Mouse (Mus musculus): ENCODE data around the gene Rnf181.
A peak's percentile ranks its signal among the peaks of the same experiment; 100 is the strongest.

Rnf181 gene

DNA sequence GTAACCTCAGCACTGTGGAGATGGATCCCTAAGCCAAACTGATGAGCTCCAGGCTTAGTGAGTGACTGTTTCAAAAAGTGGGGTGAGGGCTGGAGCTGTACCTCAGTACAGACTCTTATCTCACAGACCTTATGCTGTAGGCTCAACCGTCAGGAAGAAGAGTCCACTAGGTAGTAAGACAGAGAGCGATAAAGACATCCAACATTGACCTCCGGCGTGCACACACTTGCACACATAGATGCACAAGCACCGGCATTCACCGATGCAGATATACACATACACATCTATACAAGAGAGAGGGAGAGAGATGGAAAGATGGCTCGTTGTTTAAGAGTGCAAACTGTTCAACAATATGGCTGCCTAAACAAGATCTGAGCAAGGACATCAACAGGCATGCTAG, 17.2 kb upstream of the Rnf181 start:
- no peak for DNase-seq (ENCODE audit: low spot score)

DNA sequence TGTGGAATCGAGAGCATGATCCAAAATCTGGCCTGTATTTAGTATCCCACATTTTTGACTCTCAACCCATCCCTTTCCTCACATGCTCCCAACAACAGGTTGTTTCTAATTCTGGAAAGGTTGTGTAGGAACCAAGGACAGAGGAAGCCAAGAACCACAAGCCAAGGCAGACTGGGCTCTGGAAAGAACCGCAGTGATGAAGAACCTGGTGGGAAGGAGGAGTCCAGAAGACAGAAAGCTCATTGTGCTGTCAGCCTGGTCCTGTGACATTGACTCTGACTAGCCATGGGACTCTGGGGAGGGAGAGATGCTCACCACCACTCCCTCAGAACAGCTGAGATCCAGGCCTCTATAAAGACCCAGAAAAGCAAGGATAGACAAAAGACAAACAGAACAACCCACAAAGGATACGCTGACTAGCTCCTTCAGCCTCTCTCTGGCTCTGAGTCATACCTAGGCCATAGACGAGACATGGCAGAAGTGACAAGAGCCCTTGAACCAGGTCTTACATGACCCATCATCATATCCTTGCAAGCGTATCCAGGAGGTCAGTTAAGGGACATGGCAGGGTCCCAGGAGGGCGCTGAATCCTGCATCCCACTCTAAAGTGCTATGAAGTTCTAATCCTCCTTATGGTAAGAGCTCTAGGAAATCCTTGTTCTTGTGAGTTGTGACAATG, 16.5 kb upstream of the Rnf181 start:
- no peak for DNase-seq (ENCODE audit: low spot score)

GRCm38 (mm10) chr6:72382494-72382893, 15.7 kb upstream of the Rnf181 start:
- DNase-seq (ENCODE audit: low spot score) = no peak

DNA sequence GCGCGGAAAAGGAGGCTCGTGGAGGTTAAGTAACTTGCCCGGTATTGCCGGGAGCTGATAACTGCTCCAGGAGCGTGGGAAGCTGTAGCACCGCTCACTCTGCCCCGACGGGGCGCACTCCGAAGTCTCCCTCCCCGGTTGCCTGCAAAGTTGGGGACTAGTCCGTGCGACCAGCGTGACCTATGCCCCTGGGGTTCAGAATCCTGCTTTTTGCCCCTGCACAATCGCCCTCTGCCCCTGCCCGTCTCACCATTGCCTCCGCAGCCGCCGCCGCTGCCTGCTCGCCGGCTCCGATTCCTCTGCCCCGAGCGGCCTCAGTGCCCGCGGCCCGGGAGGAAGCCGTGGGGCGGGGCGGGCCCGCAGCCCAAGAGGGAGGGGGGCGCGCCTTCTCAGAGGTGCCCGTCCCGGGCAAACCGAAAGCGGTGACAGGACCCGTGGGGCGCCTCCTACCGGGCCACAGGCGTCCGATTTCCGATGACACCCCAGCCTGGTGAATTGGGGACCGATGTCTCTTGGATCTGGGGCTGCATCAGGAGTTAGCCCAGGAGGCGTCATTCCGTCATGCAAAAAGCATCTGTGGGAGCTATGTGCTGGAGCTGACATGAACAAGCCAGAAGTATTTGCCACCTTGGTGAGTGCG, 13.5 kb upstream of the Rnf181 start, which contains the start of gene Vamp5:
Gene Vamp5, minus strand, starts transcription at position 338 of the 640 bp plus-strand sequence.
- DNase-seq (ENCODE audit: low spot score) = peak; percentile 87

GRCm38 (mm10) chr6:72379377-72380130, 12.8 kb upstream of the Rnf181 start:
- no peak for DNase-seq (ENCODE audit: low spot score)

DNA sequence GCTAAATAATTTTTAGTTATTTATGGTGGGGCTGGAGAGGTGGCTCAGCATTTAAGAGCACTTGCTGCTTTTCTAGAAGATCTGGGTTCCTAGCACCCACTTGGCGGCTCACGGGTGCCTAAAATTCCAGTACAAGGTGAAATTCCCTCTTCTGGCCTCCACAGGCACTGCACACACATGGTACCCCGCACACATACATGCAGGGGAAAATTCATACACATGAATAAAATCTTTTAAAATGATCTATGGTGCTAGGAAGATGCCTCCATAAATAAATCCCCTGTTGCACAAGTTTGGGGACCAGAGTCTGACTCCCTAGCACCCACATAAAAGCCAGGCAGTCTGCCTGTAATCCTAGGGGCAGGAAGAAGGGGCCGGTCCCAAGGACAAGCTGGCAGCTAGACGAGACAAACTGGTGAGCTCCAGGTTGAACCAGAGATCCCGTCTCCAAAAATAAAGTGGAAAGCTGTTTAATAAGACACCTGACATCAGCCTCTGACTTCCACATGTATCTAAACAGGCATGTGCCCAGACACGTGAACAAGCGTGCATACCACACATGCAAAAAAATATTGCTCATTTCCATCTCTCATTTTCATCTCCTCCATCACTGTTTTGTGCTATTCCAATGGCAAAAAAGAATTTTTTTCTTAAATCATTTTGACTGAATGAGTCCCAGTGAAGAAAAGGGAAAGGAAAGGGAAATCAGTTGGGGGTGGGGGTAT, 11.9 kb upstream of the Rnf181 start:
- no peak for DNase-seq (ENCODE audit: low spot score)

DNA sequence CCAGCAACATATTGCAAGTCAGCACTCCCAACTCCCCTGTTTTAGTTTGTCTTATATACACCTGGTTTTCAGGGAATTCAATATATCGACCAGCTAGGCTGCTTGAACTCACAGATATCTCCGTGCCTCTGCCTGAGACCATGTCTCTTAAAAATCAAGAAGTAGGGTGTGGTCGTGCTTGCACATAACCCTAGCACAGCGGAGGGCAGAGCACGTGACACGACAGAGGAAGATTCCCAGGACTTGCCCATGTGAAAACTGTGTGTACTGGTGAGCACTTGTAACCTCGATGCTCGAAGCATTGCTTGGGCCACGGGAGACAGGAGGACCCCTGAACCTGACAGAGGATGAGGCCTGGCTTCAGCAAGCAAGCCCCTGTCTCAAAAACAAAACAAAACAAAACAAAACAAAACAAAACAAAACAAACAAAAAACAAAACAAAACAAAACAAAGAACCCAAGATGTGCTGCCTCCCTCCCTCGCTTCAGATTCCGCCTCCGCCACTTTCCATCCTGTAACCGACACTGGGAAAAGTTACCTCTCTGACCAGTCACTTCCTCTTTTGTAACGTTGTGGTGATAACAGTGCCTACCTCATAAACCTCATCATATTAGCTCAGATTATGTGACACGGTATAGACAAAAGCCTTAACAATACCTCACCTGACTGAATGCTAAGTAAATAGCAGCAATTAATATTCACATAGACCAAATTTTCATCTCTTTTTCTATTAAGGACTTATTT, 8.2 kb upstream of the Rnf181 start:
- DNase-seq (ENCODE audit: low spot score) = no peak

DNA sequence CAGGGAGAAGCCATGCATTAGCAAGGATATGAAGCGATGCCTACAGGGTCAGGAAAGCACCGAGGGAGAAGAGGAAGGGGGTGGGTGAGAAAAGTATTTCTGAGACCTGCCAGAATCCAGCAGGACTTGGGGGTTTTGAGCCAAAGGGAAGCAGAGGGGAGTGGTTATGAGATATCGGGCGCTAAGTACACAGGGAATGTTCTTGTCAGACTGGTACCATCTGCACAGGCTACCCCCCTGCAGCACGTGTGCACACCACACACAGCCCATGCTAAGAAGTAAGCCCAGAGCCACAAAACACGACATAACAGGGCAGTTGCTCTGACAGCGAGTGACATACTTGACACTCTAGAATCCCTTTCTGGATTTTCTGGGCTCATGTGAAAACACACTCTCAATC, 7.5 kb upstream of the Rnf181 start:
- DNase-seq (ENCODE audit: low spot score) = no peak

DNA sequence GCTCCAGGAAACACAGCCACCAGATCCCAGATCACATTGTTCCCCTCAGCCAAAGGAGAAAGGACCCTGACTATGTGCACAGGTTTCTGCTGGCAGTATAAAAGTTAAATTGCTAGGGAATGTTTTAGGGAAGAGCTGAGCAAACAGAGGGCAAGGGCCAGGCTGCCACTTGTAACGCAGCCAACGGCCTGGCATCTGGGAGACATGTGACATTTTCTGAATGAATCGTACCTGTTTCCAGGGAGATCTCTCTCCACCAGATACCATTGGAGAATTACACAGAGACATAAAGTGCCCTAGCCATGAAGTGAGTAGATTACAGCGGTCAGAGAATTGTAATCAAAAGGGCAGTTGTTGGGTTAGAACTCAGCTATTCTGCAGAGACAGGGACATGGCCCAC, 6.4 kb upstream of the Rnf181 start:
- no peak for DNase-seq (ENCODE audit: low spot score)

GRCm38 (mm10) chr6:72371571-72371970, 4.8 kb upstream of the Rnf181 start:
- DNase-seq (ENCODE audit: low spot score) = no peak

- peak; percentile 64 for DNase-seq (ENCODE audit: low spot score)
These were observed 4.4 kb upstream of the Rnf181 start for GRCm38 (mm10) chr6:72371147-72371546.

GRCm38 (mm10) chr6:72370091-72370490, 3.3 kb upstream of the Rnf181 start:
- peak; percentile 62 for DNase-seq (ENCODE audit: low spot score)

- DNase-seq (ENCODE audit: low spot score) = no peak
These were observed 2.8 kb upstream of the Rnf181 start for GRCm38 (mm10) chr6:72369557-72369956.

GRCm38 (mm10) chr6:72367460-72367974, 761 bp upstream of the Rnf181 start:
- DNase-seq (ENCODE audit: low spot score) = no peak

- DNase-seq (ENCODE audit: low spot score) = no peak
These were observed 452 bp downstream of the Rnf181 start for GRCm38 (mm10) chr6:72366304-72366703.

DNA sequence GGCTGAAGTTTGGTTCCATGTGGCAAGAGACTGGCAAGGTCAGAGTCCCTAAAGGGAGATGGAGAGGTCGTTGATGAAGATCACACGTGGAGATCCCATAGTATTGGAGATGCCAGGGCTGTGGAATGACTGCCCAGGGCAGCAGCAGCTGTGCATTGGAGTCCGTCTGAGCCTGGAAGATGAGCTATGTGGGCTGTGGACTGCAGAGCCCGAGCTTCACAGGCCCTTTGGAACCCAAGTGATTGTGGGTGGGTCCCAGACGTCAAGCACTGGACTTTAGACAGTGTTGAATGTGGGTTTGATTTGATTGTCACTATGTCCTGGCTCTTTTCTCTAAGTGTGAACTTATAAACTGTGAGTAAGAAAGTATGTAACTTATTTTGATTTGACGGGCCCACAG, 1.8 kb downstream of the Rnf181 start:
- DNase-seq (ENCODE audit: low spot score) = no peak

GRCm38 (mm10) chr6:72364009-72364408, 2.7 kb downstream of the Rnf181 start:
- no peak for DNase-seq (ENCODE audit: low spot score)

GRCm38 (mm10) chr6:72362132-72363028, 4.4 kb downstream of the Rnf181 start:
- DNase-seq (ENCODE audit: low spot score) = peak; percentile 89

DNA sequence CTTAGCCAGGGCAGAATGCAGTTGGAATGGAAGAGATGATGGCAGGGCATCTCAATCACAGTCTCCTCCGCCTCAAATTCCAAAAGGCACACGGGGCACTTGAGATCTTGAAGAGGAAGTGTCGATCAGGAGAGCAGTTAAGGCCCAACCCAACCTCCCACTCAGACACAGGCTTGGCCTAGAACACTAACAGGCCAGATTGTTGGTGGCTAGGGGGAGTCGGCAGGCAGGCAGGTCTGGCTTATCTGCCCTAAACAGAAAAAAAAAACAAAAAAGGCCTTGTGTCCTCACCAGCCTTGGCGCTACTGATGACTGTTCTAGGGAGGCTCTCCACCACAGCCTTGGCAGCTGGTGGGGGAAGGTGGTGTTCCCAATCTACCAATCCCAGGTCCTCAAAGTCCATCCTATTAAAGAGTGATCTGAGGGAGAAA, 5.6 kb downstream of the Rnf181 start:
- peak; percentile 56 for DNase-seq (ENCODE audit: low spot score)

DNA sequence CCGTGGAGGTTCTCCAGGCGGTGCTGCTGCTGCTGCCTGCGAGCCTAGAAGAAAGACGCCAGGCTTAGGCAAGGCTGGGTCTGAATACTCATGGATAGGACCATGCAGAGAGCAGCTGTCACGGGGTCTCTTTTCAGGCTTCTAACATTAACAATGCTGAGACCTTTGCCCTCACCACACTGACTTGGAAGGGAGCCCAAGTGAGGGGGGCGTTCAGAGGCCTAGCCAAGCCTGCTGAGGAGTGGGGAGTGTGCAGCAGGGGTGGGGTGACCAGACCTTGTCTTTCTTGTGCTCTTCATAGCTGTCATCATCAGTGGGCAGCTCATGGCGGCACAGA, 6.2 kb downstream of the Rnf181 start:
- DNase-seq (ENCODE audit: low spot score) = no peak
